Mouse (Mus musculus): ENCODE data around the gene Hoxc10.

GRCm38 (mm10) chr15:102955007-102955382 lies 11.6 kb upstream of the Hoxc10 start:
- TF ChIP-seq CTCF (IDR thresholded peaks at IDR 0.05; ENCODE audit: low read depth, low read length) = no peak
- TF ChIP-seq POLR2A (IDR thresholded peaks at IDR 0.05; ENCODE audit: borderline replicate concordance, low read depth, low read length) = no peak

Measured in bone marrow macrophage, adult 2 months (primary cell).